Mouse (Mus musculus): ENCODE measurements around the gene Epha6. TPM values are rescaled to one million over a fixed set of nuclear protein-coding genes. Genes with fewer than 3 reads are reported as not detected.

Epha6 gene
- polyA plus RNA-seq, 1 experiment: not detected

GRCm38 (mm10) chr16:60232982-60233381, 372.3 kb downstream of the Epha6 start:
- TF ChIP-seq POLR2A (IDR thresholded peaks at IDR 0.05; ENCODE audit: borderline replicate concordance, extremely low read depth, low read depth, low read length) (no peak), CTCF (IDR thresholded peaks at IDR 0.05; ENCODE audit: insufficient read depth, low read length) (no peak)
- Histone ChIP-seq H3K4me3 (replicated peaks; ENCODE audit: extremely low read depth, low read depth, low read length) (no peak overlapping the region), H3K4me1 (ENCODE audit: control insufficient read depth, insufficient read depth, low read length) (no peaks in the 10 kb centered on the region)
- 77% methylated on average over 2 of the region's 2 CpGs for WGBS
- DNase-seq: no peak

GRCm38 (mm10) chr16:60209151-60209550, 396.2 kb downstream of the Epha6 start:
- DNase-seq: no peak
- H3K4me1 ChIP-seq (ENCODE audit: control insufficient read depth, insufficient read depth, low read length): no peaks in the 10 kb centered on the region
- TF ChIP-seq POLR2A (IDR thresholded peaks at IDR 0.05; ENCODE audit: borderline replicate concordance, extremely low read depth, low read depth, low read length) (no peak), CTCF (IDR thresholded peaks at IDR 0.05; ENCODE audit: insufficient read depth, low read length) (no peak)
- no peak overlapping the region for H3K4me3 ChIP-seq (replicated peaks; ENCODE audit: extremely low read depth, low read depth, low read length)

GRCm38 (mm10) chr16:60175580-60175979, 429.8 kb downstream of the Epha6 start:
- Histone ChIP-seq H3K4me1 (ENCODE audit: control insufficient read depth, insufficient read depth, low read length) (no peaks in the 10 kb centered on the region), H3K4me3 (replicated peaks; ENCODE audit: extremely low read depth, low read depth, low read length) (no peak overlapping the region)
- TF ChIP-seq POLR2A (IDR thresholded peaks at IDR 0.05; ENCODE audit: borderline replicate concordance, extremely low read depth, low read depth, low read length) (no peak), CTCF (IDR thresholded peaks at IDR 0.05; ENCODE audit: insufficient read depth, low read length) (no peak)
- WGBS: 32% methylated on average over 3 of the region's 3 CpGs
- no peak for DNase-seq

- 60% methylated on average over 2 of the region's 2 CpGs for WGBS
- no peak for DNase-seq
- H3K4me3 ChIP-seq (replicated peaks; ENCODE audit: extremely low read depth, low read depth, low read length): no peak overlapping the region
- no peaks in the 10 kb centered on the region for H3K4me1 ChIP-seq (ENCODE audit: control insufficient read depth, insufficient read depth, low read length)
- TF ChIP-seq POLR2A (IDR thresholded peaks at IDR 0.05; ENCODE audit: borderline replicate concordance, extremely low read depth, low read depth, low read length) (no peak), CTCF (IDR thresholded peaks at IDR 0.05; ENCODE audit: insufficient read depth, low read length) (no peak)
Observed at GRCm38 (mm10) chr16:60152439-60152838, 452.9 kb downstream of the Epha6 start.

GRCm38 (mm10) chr16:60144370-60144769, 461.0 kb downstream of the Epha6 start:
- TF ChIP-seq CTCF (IDR thresholded peaks at IDR 0.05; ENCODE audit: insufficient read depth, low read length): no peak
- no peak for TF ChIP-seq POLR2A (IDR thresholded peaks at IDR 0.05; ENCODE audit: borderline replicate concordance, extremely low read depth, low read depth, low read length)
- H3K4me3 ChIP-seq (replicated peaks; ENCODE audit: extremely low read depth, low read depth, low read length): no peak overlapping the region
- no peaks in the 10 kb centered on the region for H3K4me1 ChIP-seq (ENCODE audit: control insufficient read depth, insufficient read depth, low read length)
- WGBS: 47% methylated on average over 3 of the region's 3 CpGs
- DNase-seq: no peak

- no peaks in the 10 kb centered on the region for H3K4me1 ChIP-seq (ENCODE audit: control insufficient read depth, insufficient read depth, low read length)
- no peak for DNase-seq
- no peak overlapping the region for H3K4me3 ChIP-seq (replicated peaks; ENCODE audit: extremely low read depth, low read depth, low read length)
- 67% methylated on average over 3 of the region's 3 CpGs for WGBS
- no peak for TF ChIP-seq CTCF (IDR thresholded peaks at IDR 0.05; ENCODE audit: insufficient read depth, low read length)
- no peak for TF ChIP-seq POLR2A (IDR thresholded peaks at IDR 0.05; ENCODE audit: borderline replicate concordance, extremely low read depth, low read depth, low read length)
Observed at GRCm38 (mm10) chr16:60121435-60121834, 483.9 kb downstream of the Epha6 start.

GRCm38 (mm10) chr16:60102210-60102609, 503.1 kb downstream of the Epha6 start:
- TF ChIP-seq POLR2A (IDR thresholded peaks at IDR 0.05; ENCODE audit: borderline replicate concordance, extremely low read depth, low read depth, low read length) (no peak), CTCF (IDR thresholded peaks at IDR 0.05; ENCODE audit: insufficient read depth, low read length) (no peak)
- Histone ChIP-seq H3K4me1 (ENCODE audit: control insufficient read depth, insufficient read depth, low read length) (no peaks in the 10 kb centered on the region), H3K4me3 (replicated peaks; ENCODE audit: extremely low read depth, low read depth, low read length) (no peak overlapping the region)
- no peak for DNase-seq
- 77% methylated on average over 3 of the region's 3 CpGs for WGBS

- no peak for DNase-seq
- H3K4me3 ChIP-seq (replicated peaks; ENCODE audit: extremely low read depth, low read depth, low read length): no peak overlapping the region
- TF ChIP-seq CTCF (IDR thresholded peaks at IDR 0.05; ENCODE audit: insufficient read depth, low read length) (no peak), POLR2A (IDR thresholded peaks at IDR 0.05; ENCODE audit: borderline replicate concordance, extremely low read depth, low read depth, low read length) (no peak)
- WGBS: 55% methylated on average over 1 of the region's 1 CpGs
- H3K4me1 ChIP-seq (ENCODE audit: control insufficient read depth, insufficient read depth, low read length): no peaks in the 10 kb centered on the region
Observed at GRCm38 (mm10) chr16:60095333-60095732, 510.0 kb downstream of the Epha6 start.

GRCm38 (mm10) chr16:60086976-60087375, 518.4 kb downstream of the Epha6 start:
- 83% methylated on average over 3 of the region's 3 CpGs for WGBS
- DNase-seq: no peak
- Histone ChIP-seq H3K4me1 (ENCODE audit: control insufficient read depth, insufficient read depth, low read length) (no peaks in the 10 kb centered on the region), H3K4me3 (replicated peaks; ENCODE audit: extremely low read depth, low read depth, low read length) (no peak overlapping the region)
- no peak for TF ChIP-seq CTCF (IDR thresholded peaks at IDR 0.05; ENCODE audit: insufficient read depth, low read length)
- TF ChIP-seq POLR2A (IDR thresholded peaks at IDR 0.05; ENCODE audit: borderline replicate concordance, extremely low read depth, low read depth, low read length): no peak

- no peak for TF ChIP-seq POLR2A (IDR thresholded peaks at IDR 0.05; ENCODE audit: borderline replicate concordance, extremely low read depth, low read depth, low read length)
- no peak for TF ChIP-seq CTCF (IDR thresholded peaks at IDR 0.05; ENCODE audit: insufficient read depth, low read length)
- no peaks in the 10 kb centered on the region for H3K4me1 ChIP-seq (ENCODE audit: control insufficient read depth, insufficient read depth, low read length)
- no peak overlapping the region for H3K4me3 ChIP-seq (replicated peaks; ENCODE audit: extremely low read depth, low read depth, low read length)
- DNase-seq: no peak
- WGBS: 78% methylated on average over 10 of the region's 10 CpGs
Observed at GRCm38 (mm10) chr16:60070457-60071112, 534.7 kb downstream of the Epha6 start.

Data from lung, adult 2 months (tissue).